Mouse (Mus musculus) forebrain, postnatal 0 days (tissue): ENCODE results near the gene Ntrk3. TPM values are rescaled to one million over a fixed set of nuclear protein-coding genes. Genes with fewer than 3 reads are reported as not detected.

Source experiments
- ATAC-seq: fragments of 200-750 bp; cut with Nextera tagmentation; 2 replicates; pipeline ENCODE4 v1.8.0; 2017; ENCODE audit warnings: mild to moderate bottlenecking, moderate library complexity
- DNase-seq: peaks from one replicate; pipeline ENCODE4 v3.0.0-alpha.2; 2015
- H3K27ac ChIP-seq: fragments of 300-500 bp; sonication (generic); 2 replicates; pipeline ENCODE4 v1.5.1; 2014; ENCODE audit warnings: low read depth, mild to moderate bottlenecking, antibody characterized with exemption, low read length, moderate library complexity, mixed read lengths
- H3K27me3 ChIP-seq: fragments of 300-500 bp; sonication (generic); 2 replicates; pipeline ENCODE4 v1.6.1; 2014; ENCODE audit warnings: mild to moderate bottlenecking, low read length, mixed read lengths; ENCODE audit not compliant: insufficient read depth
- H3K36me3 ChIP-seq: fragments of 300-500 bp; sonication (generic); 2 replicates; pipeline ENCODE4 v1.6.1; 2014; ENCODE audit warnings: mild to moderate bottlenecking, moderate library complexity; ENCODE audit not compliant: insufficient read depth
- H3K4me1 ChIP-seq: fragments of 300-500 bp; sonication (generic); 2 replicates; pipeline ENCODE4 v1.6.1; 2014; ENCODE audit warnings: antibody characterized with exemption; ENCODE audit not compliant: insufficient read depth
- H3K4me2 ChIP-seq: fragments of 300-500 bp; sonication (generic); 2 replicates; pipeline ENCODE4 v1.6.1; 2014; ENCODE audit warnings: low read depth, mild to moderate bottlenecking, moderate library complexity
- H3K4me3 ChIP-seq: fragments of 300-500 bp; sonication (generic); 2 replicates; pipeline ENCODE4 v1.5.1; 2014; ENCODE audit warnings: low read depth, low read length, mixed read lengths
- H3K9ac ChIP-seq: fragments of 300-500 bp; sonication (generic); 2 replicates; pipeline ENCODE4 v1.6.1; 2014; ENCODE audit warnings: mild to moderate bottlenecking
- H3K9me3 ChIP-seq: fragments of 300-500 bp; sonication (generic); 2 replicates; pipeline ENCODE4 v1.6.1; 2016; ENCODE audit warnings: low read length
- CTCF ChIP-seq: sonication (generic); IDR thresholded peaks from 2 replicates; pipeline ENCODE4 v1.5.1; 2016; ENCODE audit warnings: antibody characterized with exemption, control low read depth, low read depth
- WGBS: fragments of 180-500 bp; shearing (Covaris S2); extraction: QIAGEN DNeasy Blood & Tissue Kit; methylation state at CpG from one replicate; pipeline ENCODE4 v1.1.7; 2014; 5-methylcytosine and 5-hydroxymethylcytosine counted together
- polyA plus RNA-seq: library from polyadenylated mRNA; unstranded; fragments of >200 nt; fragmentation: Nextera tagmentation; extraction: Ambion mirVana; gene quantifications from 2 replicates; pipeline ENCODE4 v1.2.1, GENCODE M21; 2015
- total RNA-seq: library from RNA; depleted of rRNA; stranded (reverse); fragments of >200 nt; gene quantifications from 2 replicates; pipeline ENCODE4 v1.2.3, GENCODE M21; 2014

The Ntrk3 gene
- total and polyA plus RNA-seq, 2 experiments from 2014 or later = 28.5 to 90.1 TPM

- Histone ChIP-seq H3K4me3 (no peak overlapping the region), H3K27ac (no peak overlapping the region), H3K27me3 (no peaks in the 10 kb centered on the region), H3K4me2 (no peak overlapping the region), H3K9me3 (no peaks in the 10 kb centered on the region), H3K36me3 (no peaks in the 10 kb centered on the region), H3K9ac (no peak overlapping the region), H3K4me1 (no peaks in the 10 kb centered on the region)
- no peak for DNase-seq
- no peak for TF ChIP-seq CTCF
- no peak for ATAC-seq
- 76% methylated on average over 5 of the region's 5 CpGs for WGBS
These were observed 182.3 kb downstream of the Ntrk3 start for GRCm38 (mm10) chr7:78555532-78555931.

GRCm38 (mm10) chr7:78549461-78549860, 188.4 kb downstream of the Ntrk3 start:
- Histone ChIP-seq H3K36me3 (no peaks in the 10 kb centered on the region), H3K9ac (no peak overlapping the region), H3K27me3 (no peaks in the 10 kb centered on the region), H3K27ac (no peak overlapping the region), H3K4me1 (no peaks in the 10 kb centered on the region), H3K4me3 (no peak overlapping the region), H3K4me2 (no peak overlapping the region), H3K9me3 (no peaks in the 10 kb centered on the region)
- 84% methylated on average over 8 of the region's 8 CpGs for WGBS
- no peak for TF ChIP-seq CTCF
- no peak for DNase-seq
- ATAC-seq = no peak

GRCm38 (mm10) chr7:78548721-78549120, 189.1 kb downstream of the Ntrk3 start:
- WGBS = 83% methylated on average over 5 of the region's 5 CpGs
- H3K36me3 ChIP-seq = no peaks in the 10 kb centered on the region
- no peak for TF ChIP-seq CTCF
- no peak overlapping the region for H3K9ac ChIP-seq
- H3K27me3 ChIP-seq = no peaks in the 10 kb centered on the region
- no peaks in the 10 kb centered on the region for H3K4me1 ChIP-seq
- no peak overlapping the region for H3K4me3 ChIP-seq
- ATAC-seq = no peak
- no peaks in the 10 kb centered on the region for H3K9me3 ChIP-seq
- no peak for DNase-seq
- H3K4me2 ChIP-seq = no peak overlapping the region
- H3K27ac ChIP-seq = no peak overlapping the region

GRCm38 (mm10) chr7:78546551-78546950, 191.3 kb downstream of the Ntrk3 start:
- Histone ChIP-seq H3K36me3 (no peaks in the 10 kb centered on the region), H3K4me3 (no peak overlapping the region), H3K9ac (no peak overlapping the region), H3K27me3 (no peaks in the 10 kb centered on the region), H3K4me2 (no peak overlapping the region), H3K9me3 (no peaks in the 10 kb centered on the region), H3K27ac (no peak overlapping the region), H3K4me1 (peaks cover 7% of the 10 kb centered on the region; the same call in 1 of the 2 replicates)
- no peak for ATAC-seq
- no peak for DNase-seq
- TF ChIP-seq CTCF = no peak
- 72% methylated on average over 10 of the region's 10 CpGs for WGBS

- WGBS = 57% methylated on average over 4 of the region's 4 CpGs
- Histone ChIP-seq H3K9ac (no peak overlapping the region), H3K27me3 (no peaks in the 10 kb centered on the region), H3K27ac (no peak overlapping the region; the same call in 1 of the 2 replicates), H3K4me3 (no peak overlapping the region), H3K36me3 (no peaks in the 10 kb centered on the region), H3K9me3 (no peaks in the 10 kb centered on the region), H3K4me1 (peaks cover 7% of the 10 kb centered on the region; the same call in 1 of the 2 replicates), H3K4me2 (no peak overlapping the region)
- TF ChIP-seq CTCF = no peak
- peak; percentile 54 for ATAC-seq
- no peak for DNase-seq
These were observed 195.3 kb downstream of the Ntrk3 start for GRCm38 (mm10) chr7:78542468-78542867.

GRCm38 (mm10) chr7:78530286-78530685, 207.5 kb downstream of the Ntrk3 start:
- Histone ChIP-seq H3K4me2 (no peak overlapping the region), H3K4me1 (no peaks in the 10 kb centered on the region), H3K9ac (no peak overlapping the region), H3K9me3 (no peaks in the 10 kb centered on the region), H3K36me3 (no peaks in the 10 kb centered on the region), H3K27me3 (no peaks in the 10 kb centered on the region), H3K27ac (no peak overlapping the region), H3K4me3 (no peak overlapping the region)
- ATAC-seq (no peak), DNase-seq (no peak)
- WGBS = 41% methylated on average over 6 of the region's 6 CpGs
- TF ChIP-seq CTCF = no peak

GRCm38 (mm10) chr7:78528008-78528407, 209.8 kb downstream of the Ntrk3 start:
- no peak overlapping the region for H3K4me2 ChIP-seq
- H3K36me3 ChIP-seq = no peaks in the 10 kb centered on the region
- DNase-seq (no peak), ATAC-seq (no peak)
- no peaks in the 10 kb centered on the region for H3K9me3 ChIP-seq
- WGBS = 73% methylated on average over 3 of the region's 3 CpGs
- no peak overlapping the region for H3K27ac ChIP-seq
- no peak overlapping the region for H3K4me3 ChIP-seq
- H3K9ac ChIP-seq = no peak overlapping the region
- TF ChIP-seq CTCF = no peak
- no peaks in the 10 kb centered on the region for H3K4me1 ChIP-seq
- no peaks in the 10 kb centered on the region for H3K27me3 ChIP-seq

GRCm38 (mm10) chr7:78527564-78527963, 210.2 kb downstream of the Ntrk3 start:
- H3K4me1 ChIP-seq = no peaks in the 10 kb centered on the region
- H3K36me3 ChIP-seq = no peaks in the 10 kb centered on the region
- no peak overlapping the region for H3K27ac ChIP-seq
- no peak overlapping the region for H3K9ac ChIP-seq
- WGBS = 62% methylated on average over 4 of the region's 4 CpGs
- ATAC-seq = no peak
- TF ChIP-seq CTCF = no peak
- H3K9me3 ChIP-seq = no peaks in the 10 kb centered on the region
- DNase-seq = no peak
- H3K4me2 ChIP-seq = no peak overlapping the region
- no peaks in the 10 kb centered on the region for H3K27me3 ChIP-seq
- no peak overlapping the region for H3K4me3 ChIP-seq
